Mouse (Mus musculus): ENCODE measurements around the gene Sntg2. TPM values are rescaled to one million over a fixed set of nuclear protein-coding genes. Genes with fewer than 3 reads are reported as not detected.

The Sntg2 gene
- polyA plus RNA-seq, 1 experiment, result 1.00 TPM

GRCm38 (mm10) chr12:30369141-30369540 lies 4.0 kb downstream of the Sntg2 start:
- peaks cover 4% of the 10 kb centered on the region; the same call in 1 of the 2 replicates for H3K27me3 ChIP-seq (ENCODE audit: control insufficient read depth, insufficient read depth, low read length)
- H3K27ac ChIP-seq (ENCODE audit: insufficient read depth, low read length), result no peak overlapping the region
- TF ChIP-seq POLR2A (IDR thresholded peaks at IDR 0.05; ENCODE audit: borderline replicate concordance, insufficient read depth, low read length) (no peak), CTCF (IDR thresholded peaks at IDR 0.05; ENCODE audit: borderline replicate concordance, insufficient read depth, low read depth, low read length) (no peak)
- DNase-seq, result no peak
- no peak overlapping the region for H3K4me3 ChIP-seq (replicated peaks; ENCODE audit: insufficient read depth, low read depth, low read length)
- no peaks in the 10 kb centered on the region; the same call in 1 of the 2 replicates for H3K4me1 ChIP-seq (ENCODE audit: control insufficient read depth, insufficient read depth, low read length)
- WGBS, result 57% methylated on average over 6 of the region's 6 CpGs

- no peak for TF ChIP-seq CTCF (IDR thresholded peaks at IDR 0.05; ENCODE audit: borderline replicate concordance, insufficient read depth, low read depth, low read length)
- WGBS, result 88% methylated on average over 2 of the region's 2 CpGs
- Histone ChIP-seq H3K27ac (ENCODE audit: insufficient read depth, low read length) (no peak overlapping the region), H3K27me3 (ENCODE audit: control insufficient read depth, insufficient read depth, low read length) (no peaks in the 10 kb centered on the region), H3K4me1 (ENCODE audit: control insufficient read depth, insufficient read depth, low read length) (no peaks in the 10 kb centered on the region), H3K4me3 (replicated peaks; ENCODE audit: insufficient read depth, low read depth, low read length) (no peak overlapping the region)
- DNase-seq, result no peak
Observed at GRCm38 (mm10) chr12:30362306-30362705, 10.9 kb downstream of the Sntg2 start.

- TF ChIP-seq POLR2A (IDR thresholded peaks at IDR 0.05; ENCODE audit: borderline replicate concordance, insufficient read depth, low read length) (no peak), CTCF (IDR thresholded peaks at IDR 0.05; ENCODE audit: borderline replicate concordance, insufficient read depth, low read depth, low read length) (no peak)
- H3K27me3 ChIP-seq (ENCODE audit: control insufficient read depth, insufficient read depth, low read length), result no peaks in the 10 kb centered on the region
Observed at GRCm38 (mm10) chr12:30357666-30358065, 15.5 kb downstream of the Sntg2 start.

GRCm38 (mm10) chr12:30352393-30352792 lies 20.8 kb downstream of the Sntg2 start:
- DNase-seq, result no peak
- no peak overlapping the region for H3K27ac ChIP-seq (ENCODE audit: insufficient read depth, low read length)
- H3K27me3 ChIP-seq (ENCODE audit: control insufficient read depth, insufficient read depth, low read length), result no peaks in the 10 kb centered on the region
- no peak overlapping the region for H3K4me3 ChIP-seq (replicated peaks; ENCODE audit: insufficient read depth, low read depth, low read length)
- H3K4me1 ChIP-seq (ENCODE audit: control insufficient read depth, insufficient read depth, low read length), result no peaks in the 10 kb centered on the region
- TF ChIP-seq POLR2A (IDR thresholded peaks at IDR 0.05; ENCODE audit: borderline replicate concordance, insufficient read depth, low read length) (no peak), CTCF (IDR thresholded peaks at IDR 0.05; ENCODE audit: borderline replicate concordance, insufficient read depth, low read depth, low read length) (no peak)
- 75% methylated on average over 2 of the region's 2 CpGs for WGBS

More at GRCm38 (mm10) chr12:30357666-30358065, 15.5 kb downstream of the Sntg2 start:
- H3K4me1 ChIP-seq (ENCODE audit: control insufficient read depth, insufficient read depth, low read length), result no peaks in the 10 kb centered on the region
- H3K4me3 ChIP-seq (replicated peaks; ENCODE audit: insufficient read depth, low read depth, low read length), result no peak overlapping the region
- H3K27ac ChIP-seq (ENCODE audit: insufficient read depth, low read length), result no peak overlapping the region
- WGBS, result 54% methylated on average over 6 of the region's 6 CpGs
- DNase-seq, result no peak

- H3K4me1 ChIP-seq (ENCODE audit: control insufficient read depth, insufficient read depth, low read length), result no peaks in the 10 kb centered on the region
- H3K27ac ChIP-seq (ENCODE audit: insufficient read depth, low read length), result no peak overlapping the region
- 86% methylated on average over 1 of the region's 1 CpGs for WGBS
- no peak for DNase-seq
- H3K4me3 ChIP-seq (replicated peaks; ENCODE audit: insufficient read depth, low read depth, low read length), result no peak overlapping the region
- H3K27me3 ChIP-seq (ENCODE audit: control insufficient read depth, insufficient read depth, low read length), result no peaks in the 10 kb centered on the region
- TF ChIP-seq POLR2A (IDR thresholded peaks at IDR 0.05; ENCODE audit: borderline replicate concordance, insufficient read depth, low read length), result no peak
- no peak for TF ChIP-seq CTCF (IDR thresholded peaks at IDR 0.05; ENCODE audit: borderline replicate concordance, insufficient read depth, low read depth, low read length)
Observed at GRCm38 (mm10) chr12:30348036-30348435, 25.1 kb downstream of the Sntg2 start.

- 38% methylated on average over 4 of the region's 4 CpGs for WGBS
Observed at GRCm38 (mm10) chr12:30347284-30347683, 25.9 kb downstream of the Sntg2 start.

GRCm38 (mm10) chr12:30344806-30345205 lies 28.4 kb downstream of the Sntg2 start:
- no peaks in the 10 kb centered on the region for H3K27me3 ChIP-seq (ENCODE audit: control insufficient read depth, insufficient read depth, low read length)
- 53% methylated on average over 1 of the region's 1 CpGs for WGBS
- no peak overlapping the region for H3K4me3 ChIP-seq (replicated peaks; ENCODE audit: insufficient read depth, low read depth, low read length)
- H3K4me1 ChIP-seq (ENCODE audit: control insufficient read depth, insufficient read depth, low read length), result no peaks in the 10 kb centered on the region
- TF ChIP-seq CTCF (IDR thresholded peaks at IDR 0.05; ENCODE audit: borderline replicate concordance, insufficient read depth, low read depth, low read length) (no peak), POLR2A (IDR thresholded peaks at IDR 0.05; ENCODE audit: borderline replicate concordance, insufficient read depth, low read length) (no peak)
- H3K27ac ChIP-seq (ENCODE audit: insufficient read depth, low read length), result no peak overlapping the region
- no peak for DNase-seq

More at GRCm38 (mm10) chr12:30347284-30347683, 25.9 kb downstream of the Sntg2 start:
- TF ChIP-seq POLR2A (IDR thresholded peaks at IDR 0.05; ENCODE audit: borderline replicate concordance, insufficient read depth, low read length) (no peak), CTCF (IDR thresholded peaks at IDR 0.05; ENCODE audit: borderline replicate concordance, insufficient read depth, low read depth, low read length) (no peak)
- Histone ChIP-seq H3K27me3 (ENCODE audit: control insufficient read depth, insufficient read depth, low read length) (no peaks in the 10 kb centered on the region), H3K27ac (ENCODE audit: insufficient read depth, low read length) (no peak overlapping the region), H3K4me3 (replicated peaks; ENCODE audit: insufficient read depth, low read depth, low read length) (no peak overlapping the region), H3K4me1 (ENCODE audit: control insufficient read depth, insufficient read depth, low read length) (no peaks in the 10 kb centered on the region)
- no peak for DNase-seq

- WGBS, result 88% methylated on average over 5 of the region's 5 CpGs
- H3K27me3 ChIP-seq (ENCODE audit: control insufficient read depth, insufficient read depth, low read length), result no peaks in the 10 kb centered on the region
- no peak overlapping the region for H3K4me3 ChIP-seq (replicated peaks; ENCODE audit: insufficient read depth, low read depth, low read length)
- TF ChIP-seq CTCF (IDR thresholded peaks at IDR 0.05; ENCODE audit: borderline replicate concordance, insufficient read depth, low read depth, low read length), result no peak
- no peak for TF ChIP-seq POLR2A (IDR thresholded peaks at IDR 0.05; ENCODE audit: borderline replicate concordance, insufficient read depth, low read length)
- H3K4me1 ChIP-seq (ENCODE audit: control insufficient read depth, insufficient read depth, low read length), result no peaks in the 10 kb centered on the region
- no peak overlapping the region for H3K27ac ChIP-seq (ENCODE audit: insufficient read depth, low read length)
- DNase-seq, result no peak
Observed at GRCm38 (mm10) chr12:30336301-30336700, 36.9 kb downstream of the Sntg2 start.
